Mouse (Mus musculus): ENCODE results near the gene Gm20388.

DNA sequence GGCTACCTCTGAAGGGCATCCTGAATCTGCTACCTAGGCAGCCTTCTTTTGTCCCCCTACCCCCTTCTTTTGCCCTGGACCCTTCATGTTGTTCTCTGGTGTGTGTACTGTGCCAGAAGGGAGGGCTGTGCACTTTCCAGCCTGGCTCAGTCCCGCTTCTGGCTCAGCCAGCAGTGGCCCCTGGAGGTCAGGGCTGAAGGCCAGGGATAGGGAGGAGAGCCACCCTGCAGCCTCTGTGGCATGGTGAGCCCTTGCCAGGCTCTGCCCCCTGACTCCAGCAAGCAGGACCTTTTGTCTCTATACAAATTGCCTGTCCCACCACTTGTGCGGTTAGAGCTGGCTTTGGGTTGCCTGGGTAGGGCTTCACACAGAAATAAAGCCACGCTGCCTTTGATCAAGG lies 403.0 kb downstream of the Gm20388 start:
- TF ChIP-seq CTCF (IDR thresholded peaks at IDR 0.05; ENCODE audit: low read depth) (no peak), EP300 (IDR thresholded peaks at IDR 0.05; ENCODE audit: low read depth) (no peak)
